Comparison of ENCODE assay signal across 8 mouse cellular contexts in the genomic region with DNA sequence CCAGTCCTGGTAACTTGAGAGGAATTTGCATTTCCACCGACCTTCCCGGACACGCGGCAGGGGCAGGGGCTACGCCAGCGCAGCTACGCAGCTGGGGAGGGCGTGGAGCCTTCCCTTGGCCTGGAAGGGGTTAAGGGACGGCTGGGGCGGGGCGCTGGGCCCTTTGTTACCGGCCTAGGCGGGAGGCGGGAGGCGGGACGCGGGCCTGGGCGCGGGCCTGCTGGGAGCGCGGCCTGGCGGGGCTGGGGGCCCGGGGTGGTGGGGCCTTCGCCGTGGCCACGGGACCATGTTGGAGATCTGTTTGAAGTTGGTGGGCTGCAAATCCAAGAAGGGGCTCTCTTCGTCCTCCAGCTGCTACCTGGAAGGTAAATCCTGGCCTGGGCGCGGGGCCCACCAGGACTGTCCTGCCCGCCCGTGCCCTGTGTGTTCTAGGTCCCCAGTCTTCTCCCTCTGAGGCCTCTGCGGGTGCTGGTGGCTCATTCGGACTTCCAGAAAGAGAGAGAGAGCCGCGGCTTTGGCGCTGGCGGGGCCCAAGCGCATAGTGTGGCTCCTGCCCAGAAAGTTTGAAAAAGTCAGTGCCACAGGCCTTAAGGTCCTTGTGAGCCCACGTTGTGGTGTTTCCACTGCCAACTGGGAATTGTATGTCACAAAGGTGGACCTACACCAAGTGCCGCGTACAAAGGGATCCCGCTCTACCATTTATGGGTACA. TPM values are rescaled to one million over a fixed set of nuclear protein-coding genes. Genes with fewer than 3 reads are reported as not detected.
A peak's percentile ranks its signal among the peaks of the same experiment; 100 is the strongest.
DNase-seq lines count a peak whose midpoint lies in the region; ATAC-seq lines count a peak whose summit lies in the region.

No protein-coding gene starts in this region.

- H3K36me3 ChIP-seq in forebrain, embryonic 16.5 days (ENCODE audit: control insufficient read depth, insufficient read depth): no peaks in the 10 kb centered on the region
- no peaks in the 10 kb centered on the region for H3K36me3 ChIP-seq in hindbrain, embryonic 12.5 days
- H3K36me3 ChIP-seq in limb, embryonic 15.5 days: no peaks in the 10 kb centered on the region
- H3K36me3 ChIP-seq in midbrain, embryonic 16.5 days (ENCODE audit: control insufficient read depth, insufficient read depth, low read length): no peaks in the 10 kb centered on the region
- H3K36me3 ChIP-seq in splenic B cell, adult 2 months (ENCODE audit: control insufficient read depth, insufficient read depth, low read length, poor library complexity, severe bottlenecking): no peaks in the 10 kb centered on the region

- peak overlapping the region; percentile 60; the same call in 1 of the 2 replicates for H3K27ac ChIP-seq in forebrain, embryonic 16.5 days (ENCODE audit: low read length)
- peak overlapping the region; percentile 86 for H3K27ac ChIP-seq in hindbrain, embryonic 12.5 days
- peak overlapping the region; percentile 96 for H3K27ac ChIP-seq in limb, embryonic 15.5 days
- H3K27ac ChIP-seq in midbrain, embryonic 16.5 days (ENCODE audit: low read length): peak overlapping the region; percentile 60

- peak overlapping the region; percentile 83 for H3K4me2 ChIP-seq in forebrain, embryonic 16.5 days (ENCODE audit: low read length)
- H3K4me2 ChIP-seq in hindbrain, embryonic 12.5 days (replicated peaks): peak overlapping the region; percentile 89
- H3K4me2 ChIP-seq in limb, embryonic 15.5 days: peak overlapping the region; percentile 77
- peak overlapping the region; percentile 95 for H3K4me2 ChIP-seq in midbrain, embryonic 16.5 days (ENCODE audit: low read length)

- no peaks in the 10 kb centered on the region for H3K27me3 ChIP-seq in forebrain, embryonic 16.5 days (replicated peaks; ENCODE audit: control insufficient read depth, insufficient read depth, low read length)
- H3K27me3 ChIP-seq in hindbrain, embryonic 12.5 days: no peaks in the 10 kb centered on the region
- no peaks in the 10 kb centered on the region for H3K27me3 ChIP-seq in limb, embryonic 15.5 days
- H3K27me3 ChIP-seq in midbrain, embryonic 16.5 days (ENCODE audit: control insufficient read depth, insufficient read depth, low read depth, low read length): no peaks in the 10 kb centered on the region
- H3K27me3 ChIP-seq in splenic B cell, adult 2 months (ENCODE audit: control insufficient read depth, insufficient read depth, low read length, poor library complexity, severe bottlenecking): no peaks in the 10 kb centered on the region

- DNase-seq in cerebellum, adult 18-20 months: peak; percentile 64 to 66
- DNase-seq in cerebellum, adult 11-12 months: no peak
- DNase-seq in c-Kit-positive CD71-positive TER-119-positive erythroid progenitor cells, embryonic 14.5 days (ENCODE audit: low spot score): peak; percentile 50
- DNase-seq in splenic B cell, adult 2 months (ENCODE audit: low read depth, low spot score): peak; percentile 57

- peak overlapping the region; percentile 67 for H3K4me3 ChIP-seq in forebrain, embryonic 16.5 days (replicated peaks; ENCODE audit: low read length)
- H3K4me3 ChIP-seq in hindbrain, embryonic 12.5 days: peak overlapping the region; percentile 76
- H3K4me3 ChIP-seq in limb, embryonic 15.5 days: peak overlapping the region; percentile 83
- peak overlapping the region; percentile 65 for H3K4me3 ChIP-seq in midbrain, embryonic 16.5 days (ENCODE audit: low read depth, low read length)

- H3K9me3 ChIP-seq in forebrain, embryonic 16.5 days (ENCODE audit: control insufficient read depth, low read length): no peaks in the 10 kb centered on the region
- no peaks in the 10 kb centered on the region for H3K9me3 ChIP-seq in hindbrain, embryonic 12.5 days (replicated peaks)
- no peaks in the 10 kb centered on the region for H3K9me3 ChIP-seq in limb, embryonic 15.5 days
- no peaks in the 10 kb centered on the region for H3K9me3 ChIP-seq in midbrain, embryonic 16.5 days (replicated peaks; ENCODE audit: control insufficient read depth, low read length, poor library complexity, severe bottlenecking)

- peaks cover 50% of the 10 kb centered on the region for H3K4me1 ChIP-seq in forebrain, embryonic 16.5 days (replicated peaks; ENCODE audit: control insufficient read depth, insufficient read depth, low read length)
- peaks cover 48% of the 10 kb centered on the region for H3K4me1 ChIP-seq in hindbrain, embryonic 12.5 days
- H3K4me1 ChIP-seq in limb, embryonic 15.5 days: peaks cover 42% of the 10 kb centered on the region
- peaks cover 40% of the 10 kb centered on the region for H3K4me1 ChIP-seq in midbrain, embryonic 16.5 days (ENCODE audit: control insufficient read depth, insufficient read depth, low read length)

- H3K9ac ChIP-seq in forebrain, embryonic 16.5 days (replicated peaks; ENCODE audit: low read depth, low read length): peak overlapping the region; percentile 82
- H3K9ac ChIP-seq in hindbrain, embryonic 12.5 days: peak overlapping the region; percentile 92
- peak overlapping the region; percentile 98 for H3K9ac ChIP-seq in limb, embryonic 15.5 days
- peak overlapping the region; percentile 78 for H3K9ac ChIP-seq in midbrain, embryonic 16.5 days (ENCODE audit: low read depth, low read length)

- WGBS in forebrain, embryonic 16.5 days: under 1% methylated on average over 41 of the region's 42 CpGs
- WGBS in hindbrain, embryonic 12.5 days: under 1% methylated on average over 42 of the region's 42 CpGs
- under 1% methylated on average over 37 of the region's 42 CpGs for WGBS in limb, embryonic 15.5 days
- under 1% methylated on average over 41 of the region's 42 CpGs for WGBS in midbrain, embryonic 16.5 days

- ATAC-seq in forebrain, embryonic 16.5 days: peak; percentile 87
- ATAC-seq in hindbrain, embryonic 12.5 days (ENCODE audit: low FRiP score): peak; percentile 91
- ATAC-seq in limb, embryonic 15.5 days (ENCODE audit: insufficient number of reproducible peaks, low FRiP score, low TSS enrichment, low read depth): peak; percentile 96
- ATAC-seq in midbrain, embryonic 16.5 days: peak; percentile 76

RNA-seq across cellular contexts. Expression of gene Qrfp, which starts 50.5 kb away (rescaled TPM):
- polyA plus RNA-seq in forebrain, embryonic 16.5 days (2015; fragmentation: Nextera tagmentation; extraction: Ambion mirVana): 0.06 TPM in 1 of 2 replicates, not detected in the other
- 0.10 and 0.18 TPM in 2 replicates for polyA plus RNA-seq in hindbrain, embryonic 12.5 days (2016; fragmentation: Nextera tagmentation; extraction: Ambion mirVana)
- 0.14 TPM in 1 of 2 replicates, not detected in the other for polyA plus RNA-seq in limb, embryonic 15.5 days (2015; fragmentation: Nextera tagmentation; extraction: Ambion mirVana)
- 0.14 and 0.18 TPM in 2 replicates for polyA plus RNA-seq in midbrain, embryonic 16.5 days (2015; fragmentation: Nextera tagmentation; extraction: Ambion mirVana)
